Mouse (Mus musculus): ENCODE results near the gene Sclt1.

Sclt1 gene

GRCm38 (mm10) chr3:41586917-41587316 is 155.4 kb downstream of the Sclt1 start:
- DNase-seq (ENCODE audit: low read depth, low spot score), result peak; percentile 83

GRCm38 (mm10) chr3:41586330-41586729 is 156.0 kb downstream of the Sclt1 start:
- peak; percentile 58 for DNase-seq (ENCODE audit: low read depth, low spot score)

GRCm38 (mm10) chr3:41585548-41585947 is 156.8 kb downstream of the Sclt1 start:
- peak; percentile 44 for DNase-seq (ENCODE audit: low read depth, low spot score)

- DNase-seq (ENCODE audit: low read depth, low spot score), result no peak
Observed at GRCm38 (mm10) chr3:41583621-41584020, 158.7 kb downstream of the Sclt1 start.

GRCm38 (mm10) chr3:41583092-41583491 is 159.2 kb downstream of the Sclt1 start:
- no peak for DNase-seq (ENCODE audit: low read depth, low spot score)

- no peak for DNase-seq (ENCODE audit: low read depth, low spot score)
Observed at GRCm38 (mm10) chr3:41582256-41582655, 160.1 kb downstream of the Sclt1 start.

- DNase-seq (ENCODE audit: low read depth, low spot score), result no peak
Observed at GRCm38 (mm10) chr3:41581436-41581835, 160.9 kb downstream of the Sclt1 start.

GRCm38 (mm10) chr3:41580401-41581323 is 161.7 kb downstream of the Sclt1 start:
- DNase-seq (ENCODE audit: low read depth, low spot score), result no peak

- DNase-seq (ENCODE audit: low read depth, low spot score), result no peak
Observed at GRCm38 (mm10) chr3:41579873-41580272, 162.4 kb downstream of the Sclt1 start.

- no peak for DNase-seq (ENCODE audit: low read depth, low spot score)
Observed at GRCm38 (mm10) chr3:41577240-41577639, 165.1 kb downstream of the Sclt1 start.
